Comparison of ENCODE assay signal across 8 mouse cellular contexts in the genomic region with DNA sequence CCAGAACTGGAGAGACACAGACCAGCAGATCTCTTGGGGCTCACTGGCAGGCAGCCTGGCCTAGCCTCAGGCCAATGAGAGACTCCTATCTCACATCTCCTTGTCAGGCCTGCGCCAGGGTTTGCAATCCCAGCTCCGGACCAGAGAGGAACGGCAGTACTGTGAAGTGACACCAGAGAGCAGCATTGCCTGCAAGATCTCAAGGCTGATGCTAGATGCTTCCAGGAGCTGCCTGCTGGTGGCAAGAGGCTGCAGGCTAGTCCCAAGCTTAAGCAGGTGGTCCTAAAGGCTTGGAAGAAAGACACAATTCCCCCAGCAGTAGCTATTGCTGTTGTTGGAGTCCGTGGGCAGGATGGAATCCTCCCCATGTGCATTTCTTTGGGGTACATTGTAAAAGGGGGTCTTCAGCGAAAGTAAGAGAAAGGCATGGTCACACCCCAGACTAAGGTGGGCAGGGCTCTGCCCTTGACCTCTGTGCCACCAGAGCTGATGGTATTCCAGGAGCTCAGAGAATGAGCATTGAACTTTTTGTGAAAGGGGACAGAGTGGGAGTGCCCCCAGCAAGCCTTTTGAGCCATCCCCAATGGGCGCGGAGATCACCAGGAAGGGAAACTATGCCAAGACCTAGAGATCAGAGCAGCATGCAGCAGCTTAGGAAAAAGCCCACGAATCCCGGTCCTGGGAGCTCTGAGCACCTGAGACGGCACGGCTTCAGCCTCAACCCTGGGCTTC. TPM values are rescaled to one million over a fixed set of nuclear protein-coding genes. Genes with fewer than 3 reads are reported as not detected.
DNase-seq lines count a peak whose midpoint lies in the region; ATAC-seq and TF ChIP-seq lines count a peak whose summit lies in the region.

No protein-coding gene starts in this region.

- no peaks in the 10 kb centered on the region for H3K27me3 ChIP-seq in liver, embryonic 12.5 days (replicated peaks)
- no peaks in the 10 kb centered on the region for H3K27me3 ChIP-seq in hindbrain, postnatal 0 days (ENCODE audit: insufficient read depth, low read length)

- WGBS in liver, embryonic 12.5 days (ENCODE audit: insufficient replicate concordance): 48% methylated on average over 11 of the region's 11 CpGs
- WGBS in hindbrain, postnatal 0 days: 50% methylated on average over 11 of the region's 11 CpGs

- ATAC-seq in liver, embryonic 12.5 days: no peak
- peak; percentile 83 for ATAC-seq in hindbrain, postnatal 0 days

- peak; percentile 42 for DNase-seq in liver
- DNase-seq in cerebellum, adult 9-10 months: peak; percentile 78
- DNase-seq in frontal cortex, postnatal 14 days (ENCODE audit: low spot score in 2 of 2): peak; percentile 76 to 80
- peak; percentile 91 for DNase-seq in hindbrain, postnatal 0 days (ENCODE audit: low spot score)
- peak; percentile 84 to 93 for DNase-seq in left cerebral cortex, postnatal 25 days (ENCODE audit: low spot score in 2 of 2)
- peak; percentile 21 to 51 for DNase-seq in natural killer cell, adult 2 months (ENCODE audit: low spot score in 2 of 2)
- peak; percentile 42 to 78 for DNase-seq in spleen, postnatal 4 days (ENCODE audit: low spot score in 2 of 2)

- intact Hi-C loops in left cerebral cortex, postnatal 25 days (cut with DNase I): loop anchor here (1.0 to 10.0 kb wide), 5 partner anchors 114 to 441 kb away; no protein-coding TSS in a partner anchor

- no peaks in the 10 kb centered on the region for H3K9me3 ChIP-seq in liver, embryonic 12.5 days (replicated peaks)
- no peaks in the 10 kb centered on the region for H3K9me3 ChIP-seq in hindbrain, postnatal 0 days (ENCODE audit: low read length)

- H3K4me2 ChIP-seq in liver, embryonic 12.5 days: no peak overlapping the region
- H3K4me2 ChIP-seq in hindbrain, postnatal 0 days (ENCODE audit: low read depth, low read length): no peak overlapping the region

- no peak overlapping the region for H3K9ac ChIP-seq in liver, embryonic 12.5 days
- no peak overlapping the region for H3K9ac ChIP-seq in hindbrain, postnatal 0 days (replicated peaks; ENCODE audit: low read length)

- TF ChIP-seq CTCF in hindbrain, postnatal 0 days (IDR thresholded peaks at IDR 0.05; ENCODE audit: low read depth): peak; percentile 99

- no peaks in the 10 kb centered on the region for H3K36me3 ChIP-seq in liver, embryonic 12.5 days
- no peaks in the 10 kb centered on the region for H3K36me3 ChIP-seq in hindbrain, postnatal 0 days (ENCODE audit: insufficient read depth, low read length)

- H3K27ac ChIP-seq in liver, embryonic 12.5 days: no peak overlapping the region
- no peak overlapping the region for H3K27ac ChIP-seq in hindbrain, postnatal 0 days

- no peak overlapping the region for H3K4me3 ChIP-seq in liver, embryonic 12.5 days
- no peak overlapping the region for H3K4me3 ChIP-seq in hindbrain, postnatal 0 days (ENCODE audit: low read length)

- H3K4me1 ChIP-seq in liver, embryonic 12.5 days: no peaks in the 10 kb centered on the region
- H3K4me1 ChIP-seq in hindbrain, postnatal 0 days (ENCODE audit: insufficient read depth, low read length): no peaks in the 10 kb centered on the region

RNA-seq across cellular contexts. Expression of a gene that starts 42.3 kb away (rescaled TPM):
- 87.9 and 89.1 TPM in 2 replicates for polyA plus RNA-seq in liver, embryonic 12.5 days (2016; fragmentation: Nextera tagmentation; extraction: Ambion mirVana)
- 64.5 and 73.7 TPM in 2 replicates for total RNA-seq in hindbrain, postnatal 0 days (2014; rRNA removed)
- 102 and 103 TPM in 2 replicates for polyA plus RNA-seq in hindbrain, postnatal 0 days (2015; fragmentation: Nextera tagmentation; extraction: Ambion mirVana)
- total RNA-seq in left cerebral cortex, postnatal 25 days (2021): 10 to 100 TPM; 42.5 to 45.1 TPM

RNA-seq across cellular contexts. Expression of a gene that starts 58.5 kb away (rescaled TPM):
- polyA plus RNA-seq in liver, embryonic 12.5 days (2016; fragmentation: Nextera tagmentation; extraction: Ambion mirVana): not detected in 2 replicates
- total RNA-seq in hindbrain, postnatal 0 days (2014; rRNA removed): 1.2 and 2.1 TPM in 2 replicates
- polyA plus RNA-seq in hindbrain, postnatal 0 days (2015; fragmentation: Nextera tagmentation; extraction: Ambion mirVana): 1.2 TPM in 2 replicates
- 10 to 100 TPM; 23.9 to 57.3 TPM for total RNA-seq in left cerebral cortex, postnatal 25 days (2021)

Comparison
In these comparisons a context has a peak if more than half of its experiments do, and no peak if none do; other contexts are left out.
1. DNase-seq: peak in every context shown above with its lines; median percentile 91 in hindbrain, postnatal 0 days; 88 in left cerebral cortex, postnatal 25 days; 78 in cerebellum, adult 9-10 months; 78 in frontal cortex, postnatal 14 days; 60 in spleen, postnatal 4 days; 42 in liver; 36 in natural killer cell, adult 2 months.